Comparison of ENCODE assay signal across 28 mouse cellular contexts in genomic region chr14:51939005-51939404, GRCm38 (mm10). TPM values are rescaled to one million over a fixed set of nuclear protein-coding genes. Genes with fewer than 3 reads are reported as not detected.
"Had no signal": no experiment of that assay in that cellular context is flagged by ENCODE, and none has a peak within 500 bp of the region (broad histone marks: within the 10 kb centered on the region; RNA-seq: fewer than 3 reads in every experiment).

No protein-coding gene starts in this region.

- H3K4me2 ChIP-seq: kidney, embryonic 15.5 days; limb, embryonic 13.5 days; lung, embryonic 14.5 days had no signal

- H3K36me3 ChIP-seq: kidney, embryonic 15.5 days; limb, embryonic 13.5 days had no signal

- H3K27me3 ChIP-seq: kidney, embryonic 15.5 days; limb, embryonic 13.5 days had no signal

- H3K9ac ChIP-seq: kidney, embryonic 15.5 days; limb, embryonic 13.5 days; liver, embryonic 14.5 days; liver, postnatal 0 days; lung, embryonic 14.5 days had no signal

- H3K27ac ChIP-seq: kidney, embryonic 15.5 days; left cerebral cortex, adult 2 months; limb, embryonic 13.5 days; liver, embryonic 14.5 days; macrophage had no signal

- DNase-seq: kidney, adult 8-10 months; kidney, postnatal 10 days; kidney, postnatal 36 days; layer of hippocampus, postnatal 36 days; left cerebral cortex, postnatal 4 days; liver; liver, postnatal 0 days; lung, embryonic 14.5 days; midbrain, embryonic 14.5 days; thymus, adult 2 months; thymus, postnatal 14 days; thymus, postnatal 4 days had no signal

- H3K4me3 ChIP-seq: kidney, embryonic 15.5 days; left cerebral cortex, adult 2 months; limb, embryonic 13.5 days had no signal

- ATAC-seq: liver, postnatal 0 days; lung, postnatal 0 days had no signal

RNA-seq across cellular contexts. Expression of gene Rnase13, which starts 16.4 kb away (rescaled TPM):
- total RNA-seq: layer of hippocampus, adult 8-10 months; layer of hippocampus, postnatal 10 days; layer of hippocampus, postnatal 36 days; left cerebral cortex, adult 2 months; left cerebral cortex, postnatal 10 days; left cerebral cortex, postnatal 4 days; megakaryocyte, adult 5-6 weeks; midbrain, postnatal 0 days had no signal
- polyA plus RNA-seq: kidney, embryonic 15.5 days; limb, embryonic 13.5 days; liver, embryonic 14.5 days; liver, postnatal 0 days; lung, embryonic 14.5 days; lung, postnatal 0 days; macrophage; midbrain, embryonic 14.5 days; midbrain, postnatal 0 days; neural tube, embryonic 11.5 days; neural tube, embryonic 14.5 days; small intestine, adult 2 months; spleen, adult 2 months; stomach, embryonic 16.5 days; thymus, adult 2 months had no signal

RNA-seq across cellular contexts. Expression of gene Tppp2, which starts 20.8 kb away (rescaled TPM):
- total RNA-seq: layer of hippocampus, adult 8-10 months; layer of hippocampus, postnatal 10 days; layer of hippocampus, postnatal 36 days; left cerebral cortex, adult 2 months; left cerebral cortex, postnatal 10 days; left cerebral cortex, postnatal 4 days; megakaryocyte, adult 5-6 weeks; midbrain, postnatal 0 days had no signal
- polyA plus RNA-seq: kidney, embryonic 15.5 days; limb, embryonic 13.5 days; liver, embryonic 14.5 days; liver, postnatal 0 days; lung, embryonic 14.5 days; lung, postnatal 0 days; macrophage; midbrain, embryonic 14.5 days; midbrain, postnatal 0 days; neural tube, embryonic 11.5 days; neural tube, embryonic 14.5 days; small intestine, adult 2 months; spleen, adult 2 months; stomach, embryonic 16.5 days; thymus, adult 2 months had no signal

RNA-seq across cellular contexts. Expression of gene Ndrg2, which starts 25.0 kb away (rescaled TPM):
- polyA plus RNA-seq: macrophage had no signal
